Mouse (Mus musculus) heart, embryonic 16.5 days (tissue): ENCODE data around the gene Gm20388. TPM values are rescaled to one million over a fixed set of nuclear protein-coding genes. Genes with fewer than 3 reads are reported as not detected.

ENCODE experiments used
- ATAC-seq: fragments of 200-750 bp; cut with Nextera tagmentation; replicated peaks from 2 replicates; pipeline ENCODE4 v1.8.0; 2017; ENCODE audit warnings: moderate number of reproducible peaks; ENCODE audit not compliant: insufficient read depth, low FRiP score; ENCODE audit errors: extremely low read depth
- H3K27ac ChIP-seq: fragments of 300-500 bp; sonication (generic); 2 replicates; pipeline ENCODE4 v1.5.1; 2014; ENCODE audit warnings: mild to moderate bottlenecking, low read length, control low read depth, moderate library complexity
- H3K27me3 ChIP-seq: fragments of 300-500 bp; sonication (generic); 2 replicates; pipeline ENCODE4 v1.6.1; 2014; ENCODE audit warnings: low read length, mixed read lengths; ENCODE audit not compliant: control insufficient read depth, insufficient read depth
- H3K36me3 ChIP-seq: fragments of 300-500 bp; sonication (generic); 2 replicates; pipeline ENCODE4 v1.6.1; 2014; ENCODE audit not compliant: control insufficient read depth, insufficient read depth
- H3K4me1 ChIP-seq: fragments of 300-500 bp; sonication (generic); 2 replicates; pipeline ENCODE4 v1.6.1; 2014; ENCODE audit warnings: low read length, mixed read lengths; ENCODE audit not compliant: control insufficient read depth, insufficient read depth
- H3K4me2 ChIP-seq: fragments of 300-500 bp; sonication (generic); 2 replicates; pipeline ENCODE4 v1.6.1; 2014; ENCODE audit warnings: low read depth, mild to moderate bottlenecking, control low read depth, low read length
- H3K4me3 ChIP-seq: fragments of 300-500 bp; sonication (generic); 2 replicates; pipeline ENCODE4 v1.5.1; 2014; ENCODE audit warnings: mild to moderate bottlenecking, control low read depth, low read length
- H3K9ac ChIP-seq: fragments of 300-500 bp; sonication (generic); 2 replicates; pipeline ENCODE4 v1.6.1; 2014; ENCODE audit warnings: low read length, control low read depth
- H3K9me3 ChIP-seq: fragments of 300-500 bp; sonication (generic); replicated peaks from 2 replicates; pipeline ENCODE4 v1.6.1; 2016; ENCODE audit warnings: low read length; ENCODE audit not compliant: control insufficient read depth
- WGBS: fragments of 180-500 bp; shearing (Covaris S2); extraction: QIAGEN DNeasy Blood & Tissue Kit; methylation state at CpG from one replicate; pipeline ENCODE4 v1.1.7; 2014; 5-methylcytosine and 5-hydroxymethylcytosine counted together
- polyA plus RNA-seq: library from polyadenylated mRNA; unstranded; fragments of >200 nt; fragmentation: Nextera tagmentation; extraction: Ambion mirVana; gene quantifications from 2 replicates; pipeline ENCODE4 v1.2.1, GENCODE M21; 2015

The Gm20388 gene
- polyA plus RNA-seq, 1 experiment from 2014 or later: 4.5 TPM

DNA sequence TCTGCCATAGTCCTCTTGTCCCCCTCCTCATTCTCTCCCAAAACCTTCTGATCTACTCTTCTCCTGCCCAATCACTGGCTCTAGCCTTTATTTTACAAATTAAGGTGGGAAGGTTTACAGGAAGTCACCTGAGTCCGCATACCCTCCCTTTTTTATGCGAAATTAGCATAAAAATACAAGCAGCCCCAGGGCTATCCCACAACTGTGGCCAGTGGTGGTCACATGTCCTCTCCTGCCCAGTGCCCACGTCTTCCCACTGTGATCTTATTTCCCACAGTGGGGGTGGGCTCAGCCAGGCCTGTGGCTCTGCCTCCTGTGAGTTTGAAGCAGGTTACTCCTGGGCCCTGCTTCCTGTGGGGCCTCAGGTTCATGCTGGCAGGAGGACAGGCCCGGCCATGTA lies 2194.0 kb downstream of the Gm20388 start:
- Histone ChIP-seq H3K4me2 (no peak overlapping the region), H3K27ac (no peak overlapping the region), H3K4me3 (no peak overlapping the region), H3K27me3 (no peaks in the 10 kb centered on the region), H3K4me1 (peaks cover 33% of the 10 kb centered on the region), H3K36me3 (no peaks in the 10 kb centered on the region), H3K9ac (no peak overlapping the region), H3K9me3 (no peaks in the 10 kb centered on the region)
- ATAC-seq: no peak
- 76% methylated on average over 4 of the region's 4 CpGs for WGBS

DNA sequence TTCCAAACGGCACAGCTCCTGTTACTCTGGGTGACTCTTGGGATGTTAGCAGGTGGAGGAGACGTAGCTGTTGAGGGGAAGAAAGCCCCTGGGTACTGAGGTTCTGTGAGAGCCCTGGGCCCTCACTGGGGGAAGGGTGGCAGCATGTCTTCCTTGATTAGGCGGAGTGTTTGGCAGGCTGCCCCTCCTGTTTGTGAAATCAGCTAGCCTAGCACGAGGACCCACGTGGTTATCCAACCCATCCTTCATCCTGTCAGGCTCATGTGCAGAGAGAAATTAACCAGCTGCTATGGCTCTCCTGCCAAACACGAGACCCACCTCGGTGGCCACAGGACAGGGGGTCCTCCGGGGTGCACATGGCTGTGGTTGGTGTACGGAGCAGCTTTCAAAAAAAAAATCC lies 2195.6 kb downstream of the Gm20388 start:
- H3K9ac ChIP-seq: no peak overlapping the region
- H3K4me1 ChIP-seq: peaks cover 39% of the 10 kb centered on the region
- ATAC-seq: peak; percentile 88
- peak overlapping the region; percentile 36; the same call in 1 of the 2 replicates for H3K4me2 ChIP-seq
- 8% methylated on average over 9 of the region's 9 CpGs for WGBS
- H3K9me3 ChIP-seq: no peaks in the 10 kb centered on the region
- H3K27me3 ChIP-seq: 0 out of 2 replicates have a peak, but pooled peaks cover 2% of the 10 kb centered on the region
- H3K36me3 ChIP-seq: no peaks in the 10 kb centered on the region
- H3K27ac ChIP-seq: peak overlapping the region; percentile 71
- H3K4me3 ChIP-seq: no peak overlapping the region

DNA sequence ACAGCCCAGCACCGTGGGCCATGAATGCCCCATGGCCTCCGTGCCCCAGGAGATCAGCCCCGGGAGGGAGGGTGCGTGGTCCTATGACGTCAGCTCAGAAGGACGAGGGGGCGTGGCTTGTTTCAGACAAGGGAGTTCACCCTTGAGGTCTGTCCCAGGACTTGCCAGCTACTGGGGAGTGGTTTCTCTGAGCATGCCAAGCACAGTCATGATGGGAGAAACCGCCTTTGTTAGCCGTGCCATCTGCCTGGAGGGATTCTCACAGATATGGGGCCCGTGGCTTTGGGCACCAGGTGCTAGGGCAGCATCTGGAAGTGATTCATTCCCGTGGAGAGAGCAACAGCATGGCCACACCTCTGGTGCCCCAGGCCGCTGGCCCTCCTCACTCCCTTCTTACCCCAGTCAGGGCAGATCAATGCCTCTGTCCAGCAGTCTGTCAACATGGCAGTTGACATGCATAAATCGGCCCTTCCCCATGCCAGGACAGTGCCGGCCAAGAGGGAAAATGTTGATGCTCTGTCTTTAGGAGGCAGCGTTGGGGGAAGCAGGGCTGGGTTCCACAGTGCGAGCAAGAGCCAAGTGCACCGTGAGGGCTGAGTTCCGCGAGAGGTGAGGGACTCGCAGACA lies 2199.7 kb downstream of the Gm20388 start:
- ATAC-seq: no peak
- no peak overlapping the region; the same call in 1 of the 2 replicates for H3K27ac ChIP-seq
- 54% methylated on average over 20 of the region's 20 CpGs for WGBS

DNA sequence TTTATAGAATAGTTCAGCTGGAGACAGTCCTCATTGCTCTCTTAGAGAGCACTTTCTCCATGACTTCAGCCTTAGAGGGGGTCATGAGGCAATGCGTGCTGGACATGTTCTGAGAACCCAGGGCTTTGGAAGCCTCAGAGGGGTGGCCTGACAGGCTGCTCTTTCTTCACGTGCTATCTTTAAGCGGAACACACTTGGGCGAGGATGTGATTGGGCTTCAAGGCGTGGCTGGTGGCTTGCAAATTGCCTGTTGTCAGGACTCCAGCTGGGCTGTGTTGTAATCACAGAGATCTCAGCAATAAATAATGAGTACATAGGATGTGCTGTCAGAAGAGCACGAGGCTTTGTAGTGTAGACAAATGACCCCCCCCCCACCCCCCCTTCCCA lies 2200.2 kb downstream of the Gm20388 start:
- H3K27me3 ChIP-seq: peaks cover 9% of the 10 kb centered on the region
- peaks cover 25% of the 10 kb centered on the region for H3K4me1 ChIP-seq
- no peak overlapping the region for H3K9ac ChIP-seq
- H3K4me2 ChIP-seq: no peak overlapping the region
- no peaks in the 10 kb centered on the region for H3K36me3 ChIP-seq
- no peak overlapping the region for H3K27ac ChIP-seq
- ATAC-seq: no peak
- WGBS: 49% methylated on average over 6 of the region's 6 CpGs
- H3K9me3 ChIP-seq: no peaks in the 10 kb centered on the region
- H3K4me3 ChIP-seq: no peak overlapping the region

More for the DNA sequence above, 2199.7 kb downstream of the Gm20388 start:
- Histone ChIP-seq H3K4me3 (no peak overlapping the region), H3K4me2 (no peak overlapping the region), H3K4me1 (peaks cover 27% of the 10 kb centered on the region), H3K9me3 (no peaks in the 10 kb centered on the region), H3K27me3 (peaks cover 9% of the 10 kb centered on the region), H3K9ac (no peak overlapping the region), H3K36me3 (no peaks in the 10 kb centered on the region)

DNA sequence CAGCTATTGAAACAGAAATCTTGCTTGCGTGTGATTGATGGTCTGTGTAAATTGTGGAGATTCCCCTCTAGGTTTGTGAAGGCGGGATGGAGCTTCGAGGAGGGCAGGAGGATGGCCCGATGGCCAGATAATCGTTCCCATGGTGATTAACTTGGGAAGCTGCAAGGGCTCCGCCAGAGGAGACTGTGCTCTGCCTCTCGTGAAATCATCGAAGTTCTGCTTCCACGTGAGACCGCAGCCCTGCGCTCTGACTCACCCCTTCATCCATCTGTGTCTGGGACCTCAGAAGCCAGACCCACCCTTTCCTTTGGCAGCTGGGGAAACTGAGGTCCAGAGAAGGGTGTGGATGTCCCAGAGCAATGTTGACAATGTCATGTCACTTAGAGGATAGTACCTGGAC lies 2201.1 kb downstream of the Gm20388 start:
- H3K27ac ChIP-seq: no peak overlapping the region
- H3K4me2 ChIP-seq: no peak overlapping the region
- H3K9me3 ChIP-seq: no peaks in the 10 kb centered on the region
- H3K9ac ChIP-seq: no peak overlapping the region
- WGBS: 54% methylated on average over 11 of the region's 11 CpGs
- ATAC-seq: no peak
- no peaks in the 10 kb centered on the region for H3K36me3 ChIP-seq
- no peak overlapping the region for H3K4me3 ChIP-seq
- peaks cover 16% of the 10 kb centered on the region for H3K4me1 ChIP-seq
- peaks cover 9% of the 10 kb centered on the region for H3K27me3 ChIP-seq

DNA sequence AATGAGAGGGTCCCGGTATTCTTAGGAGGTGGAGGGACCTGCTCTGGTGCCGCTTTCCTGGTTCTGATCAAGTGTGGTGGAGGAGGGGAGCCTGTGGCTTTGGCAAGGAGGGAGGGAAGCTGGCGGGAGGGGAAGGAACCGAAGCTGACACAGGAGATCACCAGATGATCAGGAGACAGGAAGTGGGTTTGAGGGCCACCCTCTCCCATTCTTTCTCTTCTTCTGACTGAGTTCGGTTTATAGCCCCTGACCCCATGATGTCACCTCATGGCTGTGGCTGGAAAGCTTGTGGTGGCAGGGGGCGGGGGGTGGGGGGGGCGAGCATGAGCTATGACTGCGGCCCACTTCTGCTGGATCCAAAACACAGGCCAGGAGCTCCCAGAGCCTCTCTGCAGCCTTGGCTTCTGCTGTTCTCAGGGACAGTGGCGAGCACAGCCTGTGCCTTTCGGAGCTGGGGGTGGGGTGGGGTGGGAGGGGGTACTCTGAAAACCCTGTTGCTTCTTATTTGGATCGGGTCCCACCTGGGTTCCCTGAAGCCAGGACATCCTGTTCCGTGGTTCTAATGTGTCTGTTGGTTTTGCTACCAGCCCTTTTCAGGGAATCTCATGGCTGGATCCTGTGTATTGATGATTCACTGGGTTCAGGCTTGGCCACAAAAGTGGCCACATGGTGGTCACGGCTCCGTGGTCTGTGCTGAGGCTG lies 2201.8 kb downstream of the Gm20388 start:
- Histone ChIP-seq H3K4me3 (no peak overlapping the region), H3K27ac (no peak overlapping the region), H3K9me3 (no peaks in the 10 kb centered on the region), H3K36me3 (no peaks in the 10 kb centered on the region), H3K9ac (no peak overlapping the region; the same call in 1 of the 2 replicates), H3K27me3 (peaks cover 9% of the 10 kb centered on the region), H3K4me2 (no peak overlapping the region), H3K4me1 (peaks cover 12% of the 10 kb centered on the region; the same call in 1 of the 2 replicates)
- no peak; the same call in 1 of the 2 replicates for ATAC-seq
- WGBS: 72% methylated on average over 14 of the region's 14 CpGs

DNA sequence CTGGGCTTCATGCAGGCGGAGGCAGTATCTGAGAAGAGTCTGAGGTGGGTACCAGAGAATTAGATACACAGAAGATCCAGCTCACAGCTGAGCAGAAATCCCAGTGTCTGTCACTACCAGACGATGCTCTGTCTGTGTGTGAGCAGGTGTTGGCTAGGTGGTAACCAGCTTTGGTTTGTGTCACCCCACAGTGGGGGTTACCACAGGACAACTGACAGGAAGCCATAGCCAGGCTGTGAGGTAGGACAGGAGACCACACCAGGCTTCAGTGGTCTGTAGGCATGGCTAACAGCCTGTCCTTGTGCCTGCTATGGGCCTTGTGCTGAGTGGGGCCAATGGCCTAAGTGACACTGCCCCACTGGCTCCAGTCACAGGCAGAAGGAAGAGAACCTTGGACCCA lies 2204.2 kb downstream of the Gm20388 start:
- H3K36me3 ChIP-seq: no peaks in the 10 kb centered on the region
- H3K9ac ChIP-seq: no peak overlapping the region
- ATAC-seq: no peak
- H3K9me3 ChIP-seq: no peaks in the 10 kb centered on the region
- 89% methylated on average over 2 of the region's 2 CpGs for WGBS
- no peak overlapping the region for H3K4me3 ChIP-seq
- no peak overlapping the region for H3K4me2 ChIP-seq
- H3K4me1 ChIP-seq: peaks cover 12% of the 10 kb centered on the region; the same call in 1 of the 2 replicates
- H3K27me3 ChIP-seq: peaks cover 9% of the 10 kb centered on the region
- H3K27ac ChIP-seq: no peak overlapping the region

DNA sequence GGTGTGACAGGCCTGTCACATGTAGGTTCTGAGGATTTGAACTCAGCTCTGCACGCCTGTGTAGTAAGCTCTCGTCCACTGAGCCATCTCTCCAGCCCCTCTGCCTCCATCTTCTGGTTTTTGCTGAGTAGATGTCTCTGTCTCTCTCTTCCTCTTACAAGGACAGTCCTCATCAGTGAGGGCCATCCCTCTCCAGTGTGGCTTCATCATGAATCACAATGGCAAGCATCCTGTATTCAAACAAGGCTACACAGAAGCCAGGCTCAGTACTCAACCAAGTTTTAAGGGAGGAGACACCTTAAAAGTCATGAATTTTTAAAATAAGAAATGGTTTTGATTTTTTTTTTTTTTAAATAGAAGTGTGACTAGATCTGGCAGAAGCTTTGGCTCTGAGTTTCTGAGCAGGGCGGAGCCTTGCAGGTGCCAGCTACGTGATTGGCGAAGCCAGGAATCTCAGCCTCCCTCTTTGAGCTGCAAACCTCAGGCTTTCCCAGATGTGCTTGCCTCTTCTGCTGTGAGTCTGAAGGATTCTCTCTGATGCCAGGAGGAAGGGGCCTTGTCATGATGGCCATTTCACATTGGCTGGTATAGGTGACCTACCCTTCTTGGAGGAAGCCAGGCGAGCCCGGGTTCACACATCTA lies 2206.2 kb downstream of the Gm20388 start:
- H3K4me3 ChIP-seq: no peak overlapping the region
- no peak overlapping the region for H3K27ac ChIP-seq
- H3K9me3 ChIP-seq: 0 out of 2 replicates have a peak, but pooled peaks cover 2% of the 10 kb centered on the region
- no peak overlapping the region for H3K9ac ChIP-seq
- WGBS: 92% methylated on average over 7 of the region's 7 CpGs
- peaks cover 5% of the 10 kb centered on the region for H3K27me3 ChIP-seq
- no peak overlapping the region for H3K4me2 ChIP-seq
- no peak for ATAC-seq
- peaks cover 5% of the 10 kb centered on the region; the same call in 1 of the 2 replicates for H3K4me1 ChIP-seq
- H3K36me3 ChIP-seq: no peaks in the 10 kb centered on the region

DNA sequence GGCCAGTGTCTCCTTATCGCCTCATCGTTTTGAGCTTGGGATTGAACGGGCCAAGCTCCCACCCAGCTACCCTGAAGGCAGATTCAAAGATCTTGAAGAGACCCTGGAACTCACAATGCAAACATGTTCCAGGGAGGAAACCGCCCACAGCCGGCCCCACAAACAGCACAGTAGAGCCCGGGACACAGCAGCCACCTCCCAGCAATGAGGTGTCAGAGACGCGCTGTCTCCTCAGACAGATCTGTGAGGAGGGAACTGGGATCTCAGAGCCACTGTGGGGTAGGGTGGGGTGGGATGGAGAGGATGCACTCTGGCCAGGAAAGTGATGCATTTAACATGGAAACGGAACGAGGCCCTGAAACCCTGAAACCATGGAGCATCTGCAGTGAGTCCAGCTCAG lies 2207.5 kb downstream of the Gm20388 start:
- H3K9me3 ChIP-seq: 0 out of 2 replicates have a peak, but pooled peaks cover 2% of the 10 kb centered on the region
- 56% methylated on average over 10 of the region's 10 CpGs for WGBS
- no peak overlapping the region for H3K9ac ChIP-seq
- H3K27ac ChIP-seq: no peak overlapping the region
- no peak overlapping the region for H3K4me2 ChIP-seq
- H3K27me3 ChIP-seq: no peaks in the 10 kb centered on the region
- H3K4me1 ChIP-seq: no peaks in the 10 kb centered on the region
- no peaks in the 10 kb centered on the region for H3K36me3 ChIP-seq
- no peak for ATAC-seq
- no peak overlapping the region for H3K4me3 ChIP-seq
